Mouse (Mus musculus): ENCODE data around the gene Krt222.

GRCm38 (mm10) chr11:99247916-99248315, 4.0 kb upstream of the Krt222 start:
- TF ChIP-seq TAL1 (conservative IDR thresholded peaks at IDR 0.05; ENCODE audit: low read depth, low read length) (no peak), CTCF (IDR thresholded peaks at IDR 0.05; ENCODE audit: low read depth, low read length) (no peak), GATA1 (IDR thresholded peaks at IDR 0.05; ENCODE audit: borderline replicate concordance, low read length) (no peak), GATA2 (IDR thresholded peaks at IDR 0.05; ENCODE audit: borderline replicate concordance, low read depth, low read length) (no peak), POLR2AphosphoS5 (IDR thresholded peaks at IDR 0.05; ENCODE audit: insufficient replicate concordance, low read depth, low read length) (no peak)

Measured in G1E (cell line).